Mouse (Mus musculus): ENCODE results near the gene Rcn3. TPM values are rescaled to one million over a fixed set of nuclear protein-coding genes. Genes with fewer than 3 reads are reported as not detected.
"Not testable (repeated sequence)": the region's sequence is repeated elsewhere in the genome, so short reads cannot be mapped to it uniquely, and the experiment has no call there.

The Rcn3 gene
- total and polyA plus RNA-seq, 3 experiments, result 26.5 to 93.3 (median 50.3) TPM

GRCm38 (mm10) chr7:45098541-45099240 lies 6.7 kb upstream of the Rcn3 start:
- no peak for DNase-seq

- no peak for DNase-seq
These were observed 5.5 kb upstream of the Rcn3 start for GRCm38 (mm10) chr7:45097479-45097878.

GRCm38 (mm10) chr7:45095965-45096364 lies 3.9 kb upstream of the Rcn3 start:
- DNase-seq, result not testable (repeated sequence)

- no peak for DNase-seq
These were observed 3.3 kb upstream of the Rcn3 start for GRCm38 (mm10) chr7:45095367-45095766.

GRCm38 (mm10) chr7:45094121-45094520 lies 2.1 kb upstream of the Rcn3 start:
- no peak for DNase-seq

GRCm38 (mm10) chr7:45093516-45093905 lies 1.5 kb upstream of the Rcn3 start:
- DNase-seq, result no peak

- no peak for DNase-seq
These were observed 951 bp upstream of the Rcn3 start for GRCm38 (mm10) chr7:45092828-45093515.

- DNase-seq, result no peak
These were observed 725 bp downstream of the Rcn3 start for GRCm38 (mm10) chr7:45091001-45091990.

GRCm38 (mm10) chr7:45090251-45090977 lies 1.6 kb downstream of the Rcn3 start:
- DNase-seq, result no peak

- no peak for DNase-seq
These were observed 3.4 kb downstream of the Rcn3 start for GRCm38 (mm10) chr7:45088597-45088996.

- DNase-seq, result no peak
These were observed 5.9 kb downstream of the Rcn3 start for GRCm38 (mm10) chr7:45086084-45086483.

GRCm38 (mm10) chr7:45083300-45083890 lies 8.6 kb downstream of the Rcn3 start:
- no peak for DNase-seq

GRCm38 (mm10) chr7:45082401-45083299 lies 9.4 kb downstream of the Rcn3 start:
- no peak for DNase-seq

GRCm38 (mm10) chr7:45081016-45081415 lies 11.0 kb downstream of the Rcn3 start:
- DNase-seq, result no peak

- DNase-seq, result peak; percentile 90
These were observed 12.2 kb downstream of the Rcn3 start for GRCm38 (mm10) chr7:45079856-45080255.

GRCm38 (mm10) chr7:45078513-45078912 lies 13.5 kb downstream of the Rcn3 start:
- peak; percentile 85 for DNase-seq

GRCm38 (mm10) chr7:45077829-45078228 lies 14.2 kb downstream of the Rcn3 start:
- no peak for DNase-seq

- no peak for DNase-seq
These were observed 14.7 kb downstream of the Rcn3 start for GRCm38 (mm10) chr7:45077322-45077721.

- DNase-seq, result no peak
These were observed 15.5 kb downstream of the Rcn3 start for GRCm38 (mm10) chr7:45076501-45076900.

- DNase-seq, result peak; percentile 82
These were observed 16.6 kb downstream of the Rcn3 start for GRCm38 (mm10) chr7:45075405-45075804.
